Mouse (Mus musculus) adrenal gland, postnatal 36 days (tissue): ENCODE measurements around the gene Hist2h2aa1. TPM values are rescaled to one million over a fixed set of nuclear protein-coding genes. Genes with fewer than 3 reads are reported as not detected.
"Not testable (repeated sequence)": the region's sequence is repeated elsewhere in the genome, so short reads cannot be mapped to it uniquely, and the experiment has no call there.

Experiments used
- DNase-seq, 2 experiments: peaks; one replicate each; pipeline ENCODE4 v3.0.0; 2021; ENCODE audit warnings: mixed read lengths in 1 of 2
- total RNA-seq, 2 experiments: library from RNA; stranded (reverse); gene quantifications; 2 replicates each; pipeline ENCODE4 v1.2.3; 2021

Gene Hist2h2aa1
- total RNA-seq, 2 experiments from 2014 or later = 2.9 to 13.5 TPM

DNA sequence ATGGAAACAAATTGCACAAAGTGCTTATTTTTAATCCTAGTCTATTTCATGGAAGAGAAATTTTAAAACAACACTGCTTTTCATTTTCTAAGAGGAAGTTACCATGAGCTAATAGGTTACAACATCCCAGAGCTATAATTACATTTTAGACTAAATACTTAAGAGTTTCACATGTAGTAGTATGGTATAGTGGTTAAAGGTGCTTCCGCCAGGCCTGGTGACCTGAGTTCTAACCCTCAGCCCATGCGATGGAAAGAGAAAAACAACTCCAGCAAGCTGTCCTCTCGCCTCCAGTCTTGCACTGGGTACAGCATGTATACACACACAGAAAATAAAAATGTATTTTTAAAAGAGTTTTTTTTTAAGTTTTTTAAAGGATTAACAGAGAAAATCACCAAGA lies 6.5 kb downstream of the Hist2h2aa1 start:
- no peak for DNase-seq

GRCm38 (mm10) chr3:96254683-96255355 lies 9.5 kb downstream of the Hist2h2aa1 start:
- DNase-seq = no peak

DNA sequence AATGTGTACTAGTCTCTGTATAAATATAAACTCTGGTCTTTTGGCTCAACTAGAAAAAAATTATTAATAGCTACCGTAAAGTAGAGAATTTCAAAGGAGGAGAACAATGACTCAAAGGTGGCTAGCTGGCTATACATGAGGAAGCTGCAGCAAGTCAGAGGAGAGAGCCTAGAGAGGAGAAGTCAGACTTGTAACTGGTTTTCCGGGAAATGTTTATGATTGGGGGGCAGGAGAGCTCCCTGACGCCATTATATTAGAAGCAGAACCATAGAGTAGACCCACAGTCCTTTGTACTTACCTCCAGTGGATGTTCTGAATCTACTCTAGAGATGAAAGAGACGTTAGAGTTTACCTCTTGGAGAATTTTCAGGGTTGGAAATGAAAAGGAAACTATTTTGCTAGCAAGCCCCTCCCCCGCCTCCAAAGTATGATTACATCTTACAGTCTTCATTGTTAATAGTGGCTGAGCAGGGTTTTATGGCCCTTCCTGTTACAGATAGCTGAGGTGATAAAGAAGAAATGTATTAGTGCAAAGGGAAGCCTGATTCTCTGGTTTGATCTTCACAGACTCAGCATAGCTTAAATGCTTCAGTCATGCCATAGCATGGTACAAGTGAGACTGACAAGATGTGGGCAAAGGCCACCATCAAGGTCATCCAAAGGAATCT lies 10.8 kb downstream of the Hist2h2aa1 start:
- DNase-seq = no peak

GRCm38 (mm10) chr3:96257190-96257589 lies 11.9 kb downstream of the Hist2h2aa1 start:
- DNase-seq = no peak

GRCm38 (mm10) chr3:96260220-96260619 lies 14.9 kb downstream of the Hist2h2aa1 start:
- DNase-seq = no peak

- DNase-seq = no peak
These were observed 16.3 kb downstream of the Hist2h2aa1 start for GRCm38 (mm10) chr3:96261623-96262022.

DNA sequence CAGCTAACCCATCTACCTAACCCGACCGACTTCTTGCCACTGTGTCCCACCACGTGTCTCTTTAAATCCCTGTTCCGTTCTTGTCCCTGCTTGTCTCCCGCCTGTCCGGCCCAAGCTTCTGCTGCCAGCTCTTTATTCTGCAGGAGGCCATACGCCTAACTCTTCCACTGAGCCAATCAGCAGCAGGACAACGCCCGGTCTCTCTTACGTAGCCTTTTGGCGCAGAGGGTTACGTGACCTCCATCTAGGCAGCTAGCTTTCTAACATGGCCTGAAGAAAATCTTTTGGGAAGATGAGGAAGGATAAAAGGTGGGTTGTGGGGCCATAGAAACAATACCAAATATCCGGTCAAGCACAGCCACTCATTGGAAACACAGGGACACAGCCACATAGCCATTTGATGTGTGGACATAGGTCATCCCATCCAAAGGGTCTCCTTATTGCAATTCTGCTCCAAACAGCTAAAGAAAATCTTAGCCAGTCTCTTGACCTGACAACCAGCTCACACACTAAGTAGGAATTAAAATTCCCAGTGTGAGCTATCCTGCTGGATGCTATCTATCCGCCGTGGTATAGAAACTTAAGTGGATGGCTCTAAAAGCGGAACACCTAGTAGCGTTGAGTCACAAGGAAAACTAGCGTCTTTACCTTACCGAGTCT lies 17.0 kb downstream of the Hist2h2aa1 start:
- peak; percentile 88 to 90 for DNase-seq

- peak; percentile 93 for DNase-seq
These were observed 17.8 kb downstream of the Hist2h2aa1 start, which contains the start of gene Hist2h4 for GRCm38 (mm10) chr3:96262979-96263550. Hist2h4 (minus strand) TSS chr3:96263311.

- peak; percentile 49 to 59 for DNase-seq
These were observed 18.5 kb downstream of the Hist2h2aa1 start for GRCm38 (mm10) chr3:96263558-96264403.

- DNase-seq = no peak
These were observed 19.2 kb downstream of the Hist2h2aa1 start for GRCm38 (mm10) chr3:96264404-96264949.

DNA sequence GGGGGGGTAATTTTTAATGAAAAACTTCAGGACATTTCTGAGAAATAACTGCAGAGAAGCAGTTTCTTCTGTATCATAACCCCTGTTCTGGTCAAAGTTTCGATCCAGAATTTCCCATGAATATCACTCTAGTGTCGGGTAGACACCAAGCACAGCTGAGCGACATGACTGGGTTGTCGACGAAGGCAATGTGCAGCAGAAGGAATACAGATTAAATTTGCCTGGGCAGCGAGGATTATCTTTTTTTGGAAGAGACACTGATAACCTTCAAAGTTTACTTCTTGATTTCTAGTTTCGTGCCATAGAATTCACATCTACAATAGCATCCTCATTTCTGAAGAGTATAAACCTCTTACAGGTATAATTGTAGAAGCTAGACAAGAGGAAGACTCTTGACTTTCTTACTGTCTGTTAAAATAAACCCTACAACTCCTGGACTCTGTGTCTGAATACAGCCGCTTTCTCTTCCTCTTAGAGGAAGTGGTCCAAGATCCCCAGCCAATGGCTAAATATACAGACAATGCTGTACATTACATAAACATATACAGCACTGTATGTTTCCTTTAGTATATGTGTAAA lies 20.9 kb downstream of the Hist2h2aa1 start:
- no peak for DNase-seq

GRCm38 (mm10) chr3:96267541-96267940 lies 22.2 kb downstream of the Hist2h2aa1 start:
- no peak for DNase-seq

GRCm38 (mm10) chr3:96268051-96268775 lies 22.9 kb downstream of the Hist2h2aa1 start, which contains the start of gene Hist2h3b:
Hist2h3b (plus strand) TSS chr3:96268654.
- peak; percentile 80 to 84 for DNase-seq

DNA sequence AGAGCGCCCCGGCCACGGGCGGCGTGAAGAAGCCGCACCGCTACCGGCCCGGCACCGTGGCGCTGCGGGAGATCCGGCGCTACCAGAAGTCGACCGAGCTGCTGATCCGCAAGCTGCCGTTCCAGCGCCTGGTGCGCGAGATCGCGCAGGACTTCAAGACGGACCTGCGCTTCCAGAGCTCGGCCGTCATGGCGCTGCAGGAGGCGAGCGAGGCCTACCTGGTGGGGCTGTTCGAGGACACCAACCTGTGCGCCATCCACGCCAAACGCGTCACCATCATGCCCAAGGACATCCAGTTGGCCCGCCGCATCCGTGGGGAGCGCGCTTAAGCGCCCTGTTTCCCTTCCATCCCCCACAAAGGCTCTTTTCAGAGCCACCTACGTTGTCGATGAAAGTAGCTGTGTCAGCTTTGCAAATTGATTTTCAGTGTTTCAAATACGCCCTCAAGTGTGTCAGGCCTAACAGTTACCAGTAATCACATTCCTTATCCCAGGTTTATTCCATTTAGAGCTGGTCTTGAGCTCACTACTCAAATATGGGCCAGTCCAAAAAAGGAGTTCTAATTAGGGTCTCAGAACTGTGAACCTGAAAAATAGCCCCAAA lies 23.6 kb downstream of the Hist2h2aa1 start:
- DNase-seq = not testable (repeated sequence)

DNA sequence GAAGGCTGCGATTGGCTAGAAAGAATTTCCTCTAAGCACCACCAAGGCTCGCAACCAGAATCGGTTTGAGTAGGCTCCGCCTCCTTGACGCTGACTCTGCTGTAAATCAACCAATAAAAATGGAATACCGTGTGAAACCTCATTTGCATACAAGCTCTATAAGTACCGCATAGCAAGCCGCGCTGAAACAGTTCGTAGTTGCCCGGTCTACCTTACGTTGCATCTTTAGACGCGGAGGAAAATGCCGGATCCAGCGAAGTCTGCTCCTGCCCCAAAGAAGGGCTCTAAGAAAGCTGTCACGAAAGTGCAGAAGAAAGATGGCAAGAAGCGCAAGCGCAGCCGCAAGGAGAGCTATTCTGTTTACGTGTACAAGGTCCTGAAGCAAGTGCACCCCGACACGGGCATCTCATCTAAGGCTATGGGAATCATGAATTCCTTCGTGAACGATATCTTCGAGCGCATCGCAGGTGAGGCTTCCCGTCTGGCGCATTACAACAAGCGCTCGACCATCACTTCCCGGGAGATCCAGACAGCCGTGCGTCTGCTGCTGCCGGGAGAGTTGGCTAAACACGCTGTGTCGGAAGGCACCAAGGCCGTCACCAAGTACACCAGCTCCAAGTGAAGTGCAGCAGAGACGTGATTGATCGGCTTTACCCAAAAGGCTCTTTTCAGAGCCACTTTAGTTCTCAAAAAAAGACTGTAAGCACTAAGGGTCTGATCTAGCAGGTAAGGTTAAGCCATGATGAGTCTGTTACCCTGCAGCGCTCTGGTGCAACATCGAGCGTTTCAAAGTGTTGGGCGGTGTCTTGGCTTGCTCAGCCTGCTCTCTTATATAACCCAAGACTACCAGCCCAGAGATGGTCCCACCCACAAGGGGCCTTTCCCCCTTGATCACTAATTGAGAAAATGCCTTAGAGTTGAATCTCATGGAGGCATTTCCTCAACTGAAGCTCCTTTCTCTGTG lies 24.5 kb downstream of the Hist2h2aa1 start, which contains the start of gene Hist2h2bb:
TSS of gene Hist2h2bb (plus strand) at position 242 of the 964 bp plus-strand sequence.
- peak; percentile 85 to 88 for DNase-seq

GRCm38 (mm10) chr3:96273591-96274465 lies 28.5 kb downstream of the Hist2h2aa1 start:
- no peak for DNase-seq

- DNase-seq = peak in 1 of 2 experiments; percentile 50
These were observed 32.1 kb downstream of the Hist2h2aa1 start for GRCm38 (mm10) chr3:96277428-96277799.
